Mouse (Mus musculus): ENCODE results near the gene Camta1.

Camta1 gene

DNA sequence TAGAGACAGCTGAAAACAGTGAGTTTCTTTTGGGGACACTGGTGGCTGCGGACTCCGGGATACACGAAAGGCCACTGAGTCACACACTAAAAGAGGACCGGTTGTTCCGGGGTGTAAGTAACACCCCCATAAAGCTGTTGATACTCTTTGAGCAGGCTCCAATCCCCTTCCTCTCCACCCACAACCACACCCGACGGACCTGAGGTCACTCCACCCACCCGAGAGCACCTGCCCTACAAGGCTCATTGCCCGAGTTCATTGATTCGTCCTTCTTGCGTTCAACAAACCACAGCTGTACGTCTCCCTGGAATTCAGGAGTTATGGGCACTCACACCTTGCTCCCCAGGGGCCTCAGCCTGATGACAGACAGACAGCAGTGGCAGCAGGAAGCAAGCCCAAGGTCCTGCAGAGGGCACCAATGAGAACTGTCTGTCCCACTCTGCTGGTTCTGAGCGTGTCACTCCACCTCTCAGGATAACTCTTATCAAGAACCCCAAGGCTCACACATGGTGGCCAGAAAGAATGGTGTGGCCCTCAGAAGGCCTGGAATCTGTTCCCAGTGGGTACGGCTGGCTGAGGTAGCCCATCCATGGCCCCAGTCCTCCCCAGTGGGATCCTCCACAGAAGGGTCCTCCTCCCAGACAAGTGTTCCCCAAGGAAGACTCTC lies 158.5 kb downstream of the Camta1 start:
- ATAC-seq (ENCODE audit: insufficient number of reproducible peaks, low FRiP score, low TSS enrichment) = no peak

DNA sequence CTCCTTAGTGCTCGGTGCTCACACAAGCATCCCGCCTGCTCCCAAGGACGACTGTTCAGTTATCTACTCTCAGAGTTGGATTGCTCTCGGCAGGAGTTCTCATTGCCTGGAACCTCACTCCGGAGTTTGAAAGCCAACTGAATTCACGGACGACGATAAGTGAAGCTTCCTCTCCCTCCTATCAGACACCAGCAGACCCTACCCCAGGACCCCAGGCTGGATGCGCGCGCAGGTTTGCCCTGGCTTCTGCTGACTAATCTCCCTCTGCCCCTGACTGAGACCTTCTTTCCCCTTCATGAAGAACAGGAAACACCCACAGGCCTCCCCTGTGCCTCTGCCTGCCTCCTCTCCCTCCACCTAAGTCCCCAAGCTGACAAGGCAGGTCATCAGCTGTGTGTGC lies 159.2 kb downstream of the Camta1 start:
- ATAC-seq (ENCODE audit: insufficient number of reproducible peaks, low FRiP score, low TSS enrichment) = no peak

DNA sequence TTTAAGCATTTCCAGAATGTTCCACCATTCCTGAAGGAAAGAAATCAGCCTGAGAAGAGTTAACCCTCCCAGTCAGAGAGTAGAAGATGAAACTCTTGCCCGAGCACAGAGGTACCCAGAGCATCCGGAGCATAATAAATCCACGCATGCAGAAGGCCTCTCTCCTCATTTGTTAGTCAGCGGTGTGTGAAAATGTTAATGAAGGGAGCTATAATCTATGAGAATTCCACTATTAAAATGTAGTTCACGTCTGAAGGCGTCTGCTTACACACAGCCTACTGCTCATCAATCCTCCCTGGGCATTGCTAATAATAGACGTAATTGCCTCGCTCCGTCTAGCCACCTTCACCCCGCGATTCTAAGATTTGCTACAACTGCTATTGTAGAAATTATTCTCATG lies 165.7 kb downstream of the Camta1 start:
- no peak for ATAC-seq (ENCODE audit: insufficient number of reproducible peaks, low FRiP score, low TSS enrichment)

DNA sequence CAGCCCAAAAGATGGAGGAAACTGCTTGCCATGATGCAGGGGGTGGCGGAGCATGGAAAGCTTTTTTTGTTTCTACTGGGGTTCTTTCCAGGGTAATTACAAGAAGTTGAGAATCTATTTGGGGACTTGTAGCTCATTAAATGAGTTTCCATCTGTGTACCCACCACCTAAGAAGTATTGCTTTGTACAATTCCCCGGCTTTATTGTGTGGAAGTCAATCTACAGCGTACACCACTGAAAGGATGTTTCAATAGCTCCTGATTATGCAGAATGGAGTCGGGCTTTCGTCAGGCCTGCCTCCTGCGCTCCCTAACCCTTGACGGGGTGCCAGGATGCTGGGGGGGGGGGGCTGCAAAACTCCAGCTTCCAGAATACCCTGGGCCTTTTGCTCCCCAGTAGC lies 167.1 kb downstream of the Camta1 start:
- ATAC-seq (ENCODE audit: insufficient number of reproducible peaks, low FRiP score, low TSS enrichment) = no peak

DNA sequence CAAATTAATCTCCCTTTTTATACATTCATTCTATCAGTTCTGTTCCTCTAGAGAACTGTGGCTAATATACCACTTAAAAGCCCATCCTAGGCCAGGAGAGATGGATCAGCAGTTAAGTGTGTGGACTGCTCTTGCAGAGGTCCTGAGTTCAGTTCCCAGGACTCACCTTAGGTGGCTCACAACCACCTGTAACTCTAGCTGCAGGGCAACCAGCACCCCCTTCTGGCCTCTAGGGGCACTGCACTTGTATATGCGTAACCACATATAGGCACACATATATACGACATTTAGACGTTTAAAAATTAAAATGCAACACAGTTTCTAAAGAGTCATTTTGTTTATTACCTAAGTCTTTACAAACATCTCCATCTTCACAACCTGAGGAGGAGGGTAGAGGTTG lies 167.6 kb downstream of the Camta1 start:
- ATAC-seq (ENCODE audit: insufficient number of reproducible peaks, low FRiP score, low TSS enrichment) = no peak

DNA sequence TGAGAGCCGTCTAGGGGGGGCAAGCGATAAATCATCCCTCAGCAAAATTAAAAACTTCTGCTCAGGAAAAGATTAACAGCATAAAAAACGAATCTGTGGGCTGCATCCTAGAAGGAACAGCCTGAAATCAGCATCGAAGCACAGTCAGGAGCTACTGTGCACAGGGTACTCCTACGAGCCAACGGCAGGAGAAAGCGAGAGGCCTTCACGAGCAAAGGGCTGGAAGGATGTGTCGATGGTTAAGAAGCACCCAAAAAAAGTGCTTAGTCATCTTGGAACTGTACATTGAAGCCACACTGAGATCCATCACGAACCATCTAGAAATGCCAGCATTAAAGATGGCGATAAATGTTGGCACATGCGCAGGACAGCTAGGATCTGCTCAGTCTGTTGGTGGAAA lies 171.6 kb downstream of the Camta1 start:
- ATAC-seq (ENCODE audit: insufficient number of reproducible peaks, low FRiP score, low TSS enrichment) = no peak

DNA sequence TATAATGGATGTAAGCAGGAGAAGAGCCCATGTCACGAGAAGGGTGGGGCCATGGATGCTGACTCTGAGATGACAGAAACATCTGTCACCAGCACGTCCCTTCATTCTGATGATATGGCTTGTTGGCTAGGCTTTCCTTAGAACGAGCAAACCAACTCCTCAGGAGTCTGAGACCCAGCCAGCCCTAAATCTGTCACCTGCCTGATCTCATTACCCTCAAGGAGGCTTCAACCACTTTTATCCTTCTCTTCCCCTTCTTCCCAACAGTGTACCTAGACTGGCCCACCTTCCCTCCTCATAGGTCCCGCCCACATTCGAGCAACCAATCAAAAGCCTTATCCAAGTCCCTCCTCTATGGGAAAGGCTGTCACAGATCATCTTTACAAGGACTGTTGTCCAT lies 173.5 kb downstream of the Camta1 start:
- no peak for ATAC-seq (ENCODE audit: insufficient number of reproducible peaks, low FRiP score, low TSS enrichment)

DNA sequence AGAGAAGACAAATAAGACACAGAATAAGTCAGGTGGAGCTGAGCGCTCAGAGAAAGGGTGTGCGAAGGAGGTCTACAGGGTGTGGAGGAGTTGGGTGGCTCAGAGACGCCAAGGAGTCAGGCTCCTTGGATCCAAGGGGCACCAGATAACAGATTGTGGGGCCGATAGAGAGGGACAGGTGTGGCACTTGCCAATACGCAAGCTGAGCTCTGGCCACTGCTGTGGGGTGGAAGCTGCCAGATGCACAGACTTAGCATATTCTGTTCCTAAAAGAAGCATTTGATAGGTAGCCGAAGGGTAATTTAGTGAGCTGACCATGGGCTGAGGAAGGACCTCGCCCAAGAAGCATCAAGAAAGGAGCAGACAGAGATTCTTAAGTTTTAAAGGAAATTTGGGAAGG lies 177.1 kb downstream of the Camta1 start:
- ATAC-seq (ENCODE audit: insufficient number of reproducible peaks, low FRiP score, low TSS enrichment) = no peak

DNA sequence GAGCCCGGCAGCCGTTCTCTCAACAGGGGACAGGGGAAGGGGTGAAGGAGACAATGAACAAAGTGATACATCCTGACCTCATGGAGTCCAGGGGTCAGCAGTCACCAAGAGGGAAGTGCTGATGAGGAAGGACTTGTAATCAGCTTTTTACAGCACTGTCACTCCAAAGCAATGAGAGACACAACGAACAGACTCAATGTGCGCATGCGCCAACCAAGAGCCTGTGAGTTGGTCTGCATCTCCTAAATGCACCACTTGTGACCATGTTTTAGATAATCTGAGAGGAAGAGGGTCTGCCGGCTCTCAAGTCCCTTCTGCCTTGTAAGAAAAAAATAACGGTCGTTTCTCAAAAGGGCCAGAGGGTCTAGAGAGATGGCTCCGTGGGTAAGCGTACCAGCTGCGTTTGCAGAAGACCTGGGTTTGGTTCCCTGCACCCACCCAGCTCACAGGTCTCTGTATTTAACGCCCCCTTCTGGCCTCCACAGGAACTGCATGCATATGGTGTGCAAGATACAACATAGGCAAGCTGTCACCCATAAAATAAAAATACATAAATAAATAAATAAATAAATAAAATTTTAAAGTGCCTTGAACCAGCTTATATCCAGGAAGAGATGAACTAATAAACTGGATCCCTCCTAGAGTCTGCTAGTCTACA lies 178.7 kb downstream of the Camta1 start:
- ATAC-seq (ENCODE audit: insufficient number of reproducible peaks, low FRiP score, low TSS enrichment) = no peak

DNA sequence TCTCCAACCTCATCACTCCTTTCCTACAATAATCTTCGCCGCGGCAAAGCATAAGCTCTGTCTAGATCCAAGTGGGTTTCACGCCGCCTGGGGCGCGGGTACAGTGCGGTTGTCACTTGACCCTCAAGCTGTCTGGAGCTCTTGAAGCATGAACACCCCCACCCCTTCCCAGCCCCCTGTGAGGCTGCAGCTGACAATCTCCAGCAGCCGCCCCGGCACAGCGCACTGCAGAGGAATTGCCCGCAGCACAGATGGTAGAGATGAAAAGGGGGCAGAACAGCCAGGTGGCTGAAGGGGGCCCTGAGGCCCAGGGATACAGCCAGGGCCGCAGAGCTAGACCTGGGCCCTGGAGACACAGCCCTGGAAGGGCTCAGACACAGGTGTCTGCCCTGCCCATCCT lies 189.2 kb downstream of the Camta1 start:
- ATAC-seq (ENCODE audit: insufficient number of reproducible peaks, low FRiP score, low TSS enrichment) = no peak

DNA sequence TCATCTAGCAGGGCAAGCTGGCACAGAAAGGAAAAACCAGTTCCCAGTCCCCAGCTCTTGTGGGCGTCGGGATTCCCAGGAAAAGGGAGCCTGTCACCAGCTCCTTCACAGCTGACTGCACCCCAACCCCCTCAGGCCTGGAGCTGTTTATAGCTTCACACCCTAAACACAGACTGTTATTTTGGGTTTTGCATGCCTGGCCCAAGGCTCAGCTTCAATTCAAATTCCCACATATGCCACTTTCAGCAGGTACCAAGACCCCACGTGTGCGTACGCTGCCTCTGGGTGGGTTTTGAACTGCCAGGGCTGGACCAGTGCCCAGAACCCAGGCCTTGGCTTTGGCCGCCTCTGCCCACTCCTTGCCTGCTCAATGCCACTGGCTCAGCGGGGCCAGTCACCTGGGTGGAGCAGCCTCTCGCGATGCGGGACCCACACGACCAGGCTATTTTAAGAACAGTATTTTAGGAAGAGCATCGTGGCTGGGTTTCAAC lies 195.2 kb downstream of the Camta1 start:
- ATAC-seq (ENCODE audit: insufficient number of reproducible peaks, low FRiP score, low TSS enrichment) = peak; percentile 64; the same call in 1 of the 2 replicates

DNA sequence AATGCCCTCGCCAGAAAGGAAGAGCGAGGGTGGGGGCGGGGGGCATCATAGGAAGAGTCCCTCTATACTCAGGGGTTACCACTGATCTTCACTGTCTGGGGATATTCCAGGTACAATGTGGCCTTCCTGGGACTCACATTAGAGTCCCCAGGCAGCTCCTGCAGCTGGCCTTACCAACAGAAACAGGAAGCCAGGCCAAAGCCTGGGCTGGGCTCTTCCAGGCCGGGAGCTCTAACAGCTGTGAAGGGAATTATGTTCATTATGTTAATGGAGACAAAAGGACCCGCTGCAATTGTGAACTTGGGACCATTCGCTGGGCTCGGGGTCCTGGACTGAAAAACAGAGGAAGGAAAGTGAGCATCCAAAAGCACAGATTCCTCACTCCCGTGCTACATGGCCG lies 200.2 kb downstream of the Camta1 start:
- ATAC-seq (ENCODE audit: insufficient number of reproducible peaks, low FRiP score, low TSS enrichment) = no peak

DNA sequence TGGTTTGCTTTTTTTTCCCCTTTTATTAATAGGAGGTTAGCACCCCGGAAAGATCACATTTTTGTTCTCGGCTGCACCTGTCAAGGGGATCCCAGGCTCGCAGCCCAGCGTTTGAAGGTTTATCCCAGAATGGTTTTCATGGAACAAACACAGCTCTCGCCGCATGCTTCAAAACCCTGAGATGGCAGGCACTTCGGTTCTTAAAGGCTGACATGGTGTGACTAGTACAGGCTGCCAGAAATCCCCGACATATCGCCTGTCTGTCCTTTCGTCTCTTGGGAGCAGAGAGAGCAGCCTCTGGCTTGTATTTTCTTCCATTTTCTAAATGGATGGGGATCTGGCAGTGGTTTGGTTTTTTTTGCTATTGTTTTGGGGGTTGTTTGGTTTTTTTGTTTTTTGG lies 205.2 kb downstream of the Camta1 start:
- no peak for ATAC-seq (ENCODE audit: insufficient number of reproducible peaks, low FRiP score, low TSS enrichment)

DNA sequence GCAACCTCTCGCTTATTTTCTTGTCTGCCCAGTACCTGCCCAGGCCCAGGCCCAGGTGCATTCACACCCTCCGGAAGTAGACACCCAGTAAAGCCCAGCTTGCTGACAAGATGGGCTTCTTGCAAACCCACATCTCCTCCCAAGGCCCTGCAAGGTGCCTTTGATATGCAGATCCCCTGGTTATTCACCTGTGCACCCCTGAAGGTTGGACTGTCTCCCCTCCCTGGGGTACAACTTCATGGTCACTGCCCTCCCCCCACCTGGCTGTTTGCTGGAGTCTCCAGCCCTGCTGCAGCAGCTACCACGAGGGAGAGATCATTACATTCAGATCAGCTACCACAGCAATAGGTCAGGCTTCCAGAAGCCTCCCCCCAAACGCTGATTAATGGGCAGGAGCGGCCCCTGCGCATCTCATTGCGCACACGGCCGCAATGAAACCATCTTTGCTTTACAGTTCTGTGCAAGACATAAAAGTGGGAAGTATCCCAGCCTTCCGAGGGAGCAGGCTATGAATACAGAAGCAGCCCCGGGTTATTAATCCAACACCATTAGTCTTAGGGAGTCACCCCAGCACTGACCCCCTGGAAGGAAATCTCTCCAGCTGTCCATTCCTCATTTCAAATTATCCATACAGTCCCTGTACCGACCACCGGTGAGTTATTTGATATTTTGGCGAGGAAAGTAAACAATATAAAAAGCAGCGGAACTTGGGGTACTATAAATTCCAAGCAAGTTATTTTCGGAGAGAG lies 205.9 kb downstream of the Camta1 start:
- ATAC-seq (ENCODE audit: insufficient number of reproducible peaks, low FRiP score, low TSS enrichment) = no peak

DNA sequence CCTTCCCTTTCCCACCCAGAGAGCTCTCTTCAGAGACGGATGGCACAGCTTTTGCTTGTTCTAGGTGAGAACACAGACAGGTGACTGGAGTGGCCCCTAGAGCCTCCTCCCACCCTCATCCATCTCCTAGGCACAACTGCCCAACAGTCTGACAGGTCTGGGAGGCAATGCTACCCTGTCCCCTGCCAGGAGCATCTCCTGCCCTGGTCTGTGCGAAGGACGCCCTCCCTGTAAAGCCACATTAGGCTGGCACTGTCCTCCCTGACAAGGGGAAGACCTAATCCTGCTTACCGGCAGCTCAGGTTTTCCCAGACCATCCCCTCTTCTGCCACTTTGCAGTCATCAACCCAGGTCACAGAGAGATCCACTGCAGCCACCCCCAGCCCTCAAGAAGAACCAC lies 206.4 kb downstream of the Camta1 start:
- no peak; the same call in 1 of the 2 replicates for ATAC-seq (ENCODE audit: insufficient number of reproducible peaks, low FRiP score, low TSS enrichment)

DNA sequence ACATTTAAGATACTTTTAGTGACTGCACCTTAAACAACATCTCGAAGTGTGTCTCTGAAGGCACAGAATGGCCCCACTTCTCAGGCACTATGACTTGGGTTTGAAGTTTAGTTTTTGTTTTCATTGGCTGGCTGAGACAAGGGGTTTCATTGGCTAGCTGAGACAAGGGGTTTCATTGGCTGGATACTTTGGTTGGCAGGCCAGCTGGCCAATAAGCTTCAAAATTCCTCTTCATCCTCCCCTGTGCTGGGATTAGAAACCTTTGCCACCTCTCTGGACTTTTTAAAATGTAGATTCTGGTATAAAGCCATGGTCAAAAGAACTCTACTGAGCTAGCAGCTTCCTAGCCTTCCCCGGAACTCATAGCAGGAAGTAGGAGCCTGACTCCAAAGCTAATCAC lies 219.3 kb downstream of the Camta1 start:
- ATAC-seq (ENCODE audit: insufficient number of reproducible peaks, low FRiP score, low TSS enrichment) = no peak

DNA sequence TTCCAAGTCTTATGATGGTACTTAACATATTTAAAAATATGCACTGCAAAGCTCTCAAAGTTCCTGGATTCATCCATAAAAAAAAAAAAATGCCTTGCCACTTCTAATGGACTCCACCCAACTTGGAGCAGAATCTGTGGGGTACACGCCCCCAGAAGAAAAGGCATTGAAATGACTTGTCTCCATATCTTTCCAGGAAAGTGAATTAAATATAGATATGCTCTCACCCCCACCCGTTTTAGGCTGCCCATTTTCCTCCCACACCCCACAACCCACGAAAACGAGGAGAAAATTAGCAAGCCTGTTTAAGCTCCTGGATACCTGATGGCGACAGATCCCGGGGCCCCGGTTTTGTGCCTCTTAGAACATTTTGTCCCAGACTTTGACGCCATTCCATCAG lies 220.7 kb downstream of the Camta1 start:
- ATAC-seq (ENCODE audit: insufficient number of reproducible peaks, low FRiP score, low TSS enrichment) = no peak

DNA sequence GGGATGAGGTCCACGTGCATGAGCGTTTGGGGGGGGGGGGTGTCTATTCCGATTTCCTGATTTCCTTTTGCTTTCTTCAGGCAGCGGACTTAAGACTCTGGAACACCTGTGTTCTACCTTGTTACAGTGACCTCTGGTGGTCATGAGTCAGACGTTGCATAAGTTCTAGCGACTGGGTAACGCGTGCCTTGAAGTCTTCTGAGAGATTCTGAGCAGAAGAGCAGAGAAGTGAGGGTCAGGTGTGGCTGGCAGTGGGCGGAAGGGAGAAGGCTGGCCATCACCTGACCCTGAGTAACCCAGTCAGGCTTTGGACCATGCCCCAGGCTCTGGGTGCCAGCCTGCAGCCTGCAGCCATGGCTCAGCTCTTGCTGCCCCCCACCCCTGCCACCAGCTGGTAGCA lies 222.7 kb downstream of the Camta1 start:
- peak; percentile 64 for ATAC-seq (ENCODE audit: insufficient number of reproducible peaks, low FRiP score, low TSS enrichment)

DNA sequence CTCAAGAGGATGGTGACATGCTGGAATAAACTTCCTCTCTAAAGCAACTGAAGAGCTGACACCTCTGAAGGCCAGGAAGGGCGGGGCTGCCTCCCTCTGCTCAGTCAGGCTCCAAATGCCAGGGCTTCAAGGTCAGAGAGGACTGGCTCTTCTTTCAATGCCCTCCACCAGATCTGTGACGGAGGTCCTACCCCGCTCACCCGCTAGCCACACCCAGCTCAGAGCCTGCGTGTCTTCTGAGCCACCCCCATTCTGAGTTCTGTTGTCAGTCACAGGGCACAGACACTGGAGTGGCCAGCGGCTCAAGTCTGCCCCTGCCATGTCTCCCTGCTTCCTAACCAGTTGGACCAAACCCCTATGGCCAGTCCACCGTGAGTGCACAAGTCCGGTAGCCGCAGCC lies 224.3 kb downstream of the Camta1 start:
- no peak for ATAC-seq (ENCODE audit: insufficient number of reproducible peaks, low FRiP score, low TSS enrichment)

DNA sequence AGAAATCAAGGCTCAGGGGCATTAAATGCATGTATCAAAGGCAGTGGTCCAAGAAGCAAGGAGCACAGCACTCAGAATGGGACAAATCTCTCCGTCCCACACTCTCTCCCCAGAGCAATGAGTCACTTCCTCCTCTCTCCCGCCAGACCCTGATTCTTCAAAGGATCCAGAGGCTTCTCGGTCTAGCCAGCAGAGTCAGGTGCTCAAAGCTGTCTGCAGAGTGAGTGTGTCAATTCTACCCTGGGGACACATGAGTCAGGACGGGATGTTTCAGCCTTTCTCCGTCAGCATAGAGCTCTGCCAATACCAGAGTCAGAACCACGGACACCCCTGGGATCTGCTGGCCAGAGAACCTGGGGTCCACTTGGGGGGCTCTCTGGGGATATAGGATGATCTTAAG lies 226.9 kb downstream of the Camta1 start:
- ATAC-seq (ENCODE audit: insufficient number of reproducible peaks, low FRiP score, low TSS enrichment) = no peak

DNA sequence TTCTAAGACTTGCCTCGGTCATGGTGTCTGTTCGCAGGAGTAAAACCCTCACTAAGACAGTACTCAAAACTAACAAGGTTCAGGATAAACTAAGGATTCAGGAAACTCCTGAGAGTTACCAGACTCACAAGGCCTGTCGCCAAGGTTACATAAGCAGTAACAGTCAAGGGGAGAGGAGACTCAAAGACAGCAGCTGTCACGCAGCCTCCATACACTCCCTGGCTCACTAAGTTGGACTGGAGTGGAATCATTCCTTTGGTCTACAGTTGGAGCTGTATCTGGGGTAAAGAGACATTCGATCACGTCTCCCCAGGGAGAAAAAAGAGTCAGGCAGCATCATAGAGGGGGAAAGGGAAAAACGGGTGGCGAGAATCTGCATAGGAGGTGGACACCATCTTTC lies 227.9 kb downstream of the Camta1 start:
- ATAC-seq (ENCODE audit: insufficient number of reproducible peaks, low FRiP score, low TSS enrichment) = no peak

DNA sequence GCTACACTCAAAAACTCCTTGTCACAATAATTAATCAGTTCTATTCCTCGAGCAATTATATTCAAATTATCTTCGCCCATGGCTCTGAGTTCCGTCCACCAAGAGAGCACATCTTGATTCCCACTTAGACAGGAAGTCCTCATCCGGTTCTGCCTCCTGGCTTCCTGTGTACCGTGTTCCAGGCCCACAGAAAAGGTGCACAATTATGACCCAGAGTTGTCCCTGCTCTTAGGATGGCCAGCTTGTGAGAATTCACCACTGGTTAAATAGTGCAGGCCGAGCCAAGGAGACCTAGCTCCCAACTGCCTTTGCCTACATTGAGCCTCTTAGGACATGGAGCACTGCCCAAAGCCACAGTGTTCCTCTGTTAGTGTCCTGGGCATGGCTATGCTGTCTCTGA lies 229.4 kb downstream of the Camta1 start:
- no peak for ATAC-seq (ENCODE audit: insufficient number of reproducible peaks, low FRiP score, low TSS enrichment)
